Mouse (Mus musculus) MEL-GATA-1-ER (cell line): Measurements from ENCODE around the gene Suox.
A peak's percentile ranks its signal among the peaks of the same experiment; 100 is the strongest.
"Not testable (repeated sequence)": the region's sequence is repeated elsewhere in the genome, so short reads cannot be mapped to it uniquely, and the experiment has no call there.

Experiments used
- DNase-seq: peaks from one replicate; pipeline ENCODE4 v3.0.0-alpha.2; 2012; ENCODE audit warnings: low read depth; ENCODE audit errors: extremely low read depth

Suox gene

GRCm38 (mm10) chr10:128673763-128674468 lies at the start of gene Suox:
Gene Suox (minus strand): TSS chr10:128674073.
- peak; percentile 54 for DNase-seq

GRCm38 (mm10) chr10:128715559-128716537 lies 42.0 kb upstream of the Suox start:
- DNase-seq = peak; percentile 66

DNA sequence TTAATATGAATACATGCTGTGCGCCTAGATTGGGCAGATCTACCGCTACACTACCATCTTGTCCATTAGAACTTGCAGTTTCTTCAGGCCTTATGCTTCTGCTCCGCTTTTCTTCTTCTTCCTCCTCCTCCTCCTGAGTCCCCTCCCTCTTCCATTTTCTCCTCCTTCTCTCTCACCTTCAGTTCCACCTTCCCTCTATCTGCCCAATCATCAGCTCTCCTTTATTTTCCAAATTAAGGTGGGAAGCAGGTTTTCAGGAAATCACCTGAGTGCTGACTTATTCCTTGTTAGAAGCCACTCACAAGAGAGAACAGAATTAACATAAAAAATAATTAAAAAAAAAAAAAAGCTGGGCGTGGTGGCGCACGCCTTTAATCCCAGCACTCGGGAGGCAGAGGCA lies 37.4 kb upstream of the Suox start:
- DNase-seq = not testable (repeated sequence)

DNA sequence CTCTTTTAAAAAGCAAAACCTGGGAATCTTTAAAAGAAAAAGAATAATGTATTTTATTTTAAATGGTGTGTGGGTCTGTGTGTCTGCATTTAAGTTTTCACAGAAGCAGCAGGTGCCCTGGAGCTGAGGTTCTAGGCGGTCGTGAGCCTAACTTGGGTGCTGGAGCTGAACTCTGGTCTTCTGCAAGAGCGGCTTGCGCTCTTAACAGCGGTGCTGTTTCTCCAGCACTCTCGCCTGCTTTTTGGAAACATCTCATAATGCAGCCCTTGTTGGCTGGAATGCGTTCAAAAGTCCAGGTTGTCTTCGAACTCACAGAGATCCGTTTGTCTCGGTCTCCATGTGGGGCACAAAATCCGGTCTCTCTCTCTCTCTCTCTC lies 31.4 kb upstream of the Suox start:
- DNase-seq = no peak

DNA sequence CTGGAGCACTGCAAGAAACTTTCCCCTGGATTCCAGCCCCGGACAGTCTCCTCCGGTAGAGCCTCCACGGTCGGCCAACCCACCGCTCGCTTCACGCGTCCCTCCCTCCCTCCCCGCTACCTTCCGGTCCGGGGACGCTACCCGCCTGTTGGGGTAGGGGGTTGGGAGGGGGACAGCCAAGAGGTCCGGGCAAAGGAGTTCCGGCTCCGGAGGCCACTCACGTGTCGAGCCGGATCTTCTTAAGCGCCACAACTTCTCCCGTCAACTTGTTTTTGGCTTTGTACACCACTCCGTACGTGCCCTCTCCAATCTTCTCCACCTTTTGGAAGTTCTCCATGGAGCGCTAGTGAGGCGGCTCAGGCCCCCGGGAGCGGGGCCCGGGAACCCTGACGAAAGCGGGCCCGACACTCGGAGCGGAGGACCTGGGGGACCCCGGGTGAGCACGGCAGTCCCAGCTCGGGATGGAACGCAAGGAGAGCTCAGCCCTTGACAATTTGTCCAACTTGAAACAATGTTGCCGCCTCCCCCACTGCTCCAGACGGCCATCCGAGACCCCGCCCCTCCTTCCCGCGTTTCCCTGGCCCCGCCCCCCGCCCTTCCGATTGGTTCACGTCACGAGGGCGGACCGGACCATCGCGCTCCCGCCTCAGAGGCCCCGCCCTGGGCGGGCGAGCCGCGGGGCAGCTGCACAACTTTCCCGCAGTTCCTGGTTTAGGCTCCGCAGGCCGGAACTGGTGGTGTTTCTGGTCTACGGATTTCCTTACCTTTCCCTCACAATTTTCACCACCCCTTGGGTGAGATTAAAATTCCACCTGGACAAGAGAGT lies 30.8 kb upstream of the Suox start, which contains the start of gene Cdk2:
Gene Cdk2 (minus strand): TSS at position 541 of the 826 bp plus-strand sequence.
- peak; percentile 61 for DNase-seq

DNA sequence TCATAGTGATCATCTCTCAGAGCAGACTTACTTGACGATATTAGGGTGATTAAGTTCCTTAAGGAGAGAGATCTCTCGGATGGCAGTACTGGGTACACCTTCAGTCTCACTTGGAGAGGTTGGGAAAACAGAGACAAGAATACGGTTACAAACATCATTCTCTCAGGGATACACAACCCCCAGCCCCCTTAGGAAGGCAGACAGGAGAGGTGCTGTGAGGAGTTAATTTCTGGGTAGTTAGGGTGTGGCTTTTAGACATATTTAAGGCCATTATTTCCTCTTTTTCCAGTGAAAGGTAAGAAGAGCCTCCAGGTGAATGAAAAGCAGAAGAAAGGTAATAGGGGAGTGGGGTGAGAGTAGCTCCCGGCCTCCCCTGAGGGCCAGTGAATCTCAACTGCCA lies 30.0 kb upstream of the Suox start, which contains the start of gene Pmel:
Gene Pmel (plus strand): TSS at position 301 of the 400 bp plus-strand sequence.
- no peak for DNase-seq

- peak; percentile 51 for DNase-seq
Observed at GRCm38 (mm10) chr10:128702328-128703007, 28.6 kb upstream of the Suox start.

- DNase-seq = no peak
Observed at GRCm38 (mm10) chr10:128700712-128701111, 26.8 kb upstream of the Suox start.

- no peak for DNase-seq
Observed at GRCm38 (mm10) chr10:128699611-128700010, 25.7 kb upstream of the Suox start.

DNA sequence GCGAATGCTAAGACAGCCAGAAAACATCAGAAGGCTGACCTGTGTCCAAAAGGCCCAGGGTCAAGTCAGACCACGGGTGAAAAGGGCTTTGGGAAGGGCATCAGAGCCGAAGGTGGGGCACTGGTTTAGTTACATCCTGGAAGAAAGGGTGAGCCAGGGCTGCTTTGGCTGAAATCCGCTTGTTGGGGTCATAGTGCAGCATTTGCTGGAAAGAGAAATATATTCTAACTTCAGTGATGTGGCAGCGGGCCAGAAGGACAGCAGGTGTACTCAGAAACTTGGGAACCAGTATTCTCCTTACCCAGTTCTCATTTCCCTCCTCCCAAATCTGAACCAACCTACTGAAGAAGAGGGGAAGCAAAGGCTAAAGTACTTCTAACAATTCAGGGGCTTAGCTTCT lies 25.1 kb upstream of the Suox start:
- DNase-seq = no peak

DNA sequence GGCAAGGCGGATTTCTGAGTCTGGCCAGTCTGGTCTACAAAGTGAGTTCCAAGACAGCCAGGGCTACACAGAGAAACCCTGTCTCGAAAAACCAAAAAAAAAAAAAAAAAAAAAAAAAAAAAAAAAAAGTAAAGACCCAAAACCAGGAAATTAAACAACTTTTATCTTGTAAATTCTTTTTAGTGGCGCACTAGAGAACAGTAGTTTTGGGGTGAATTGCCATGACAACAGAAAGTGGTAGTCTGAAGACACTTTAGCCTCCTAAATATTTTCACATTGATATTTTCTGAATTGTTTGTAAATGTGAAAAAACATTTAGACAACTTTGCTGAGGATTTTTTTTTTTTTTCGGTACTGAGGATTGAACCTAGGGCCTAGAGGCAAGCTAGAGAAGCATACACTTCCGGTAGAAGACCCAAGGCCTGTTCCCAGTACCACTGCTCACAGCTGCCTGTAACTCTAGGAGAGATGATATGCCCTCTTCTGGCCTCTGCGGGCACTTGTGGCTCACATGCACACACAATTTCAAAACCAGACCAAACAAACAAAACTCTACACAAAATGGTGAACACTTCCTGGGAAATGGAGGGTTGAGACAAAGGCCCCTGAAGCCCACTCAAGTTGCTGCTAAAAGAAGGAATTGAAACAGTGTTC lies 23.3 kb upstream of the Suox start:
- DNase-seq = no peak

- DNase-seq = peak; percentile 99
Observed at GRCm38 (mm10) chr10:128695992-128696807, 22.3 kb upstream of the Suox start, which contains the start of gene Rab5b. Gene Rab5b (minus strand): TSS chr10:128696264.

- DNase-seq = peak; percentile 64
Observed at GRCm38 (mm10) chr10:128695411-128695991, 21.6 kb upstream of the Suox start.

DNA sequence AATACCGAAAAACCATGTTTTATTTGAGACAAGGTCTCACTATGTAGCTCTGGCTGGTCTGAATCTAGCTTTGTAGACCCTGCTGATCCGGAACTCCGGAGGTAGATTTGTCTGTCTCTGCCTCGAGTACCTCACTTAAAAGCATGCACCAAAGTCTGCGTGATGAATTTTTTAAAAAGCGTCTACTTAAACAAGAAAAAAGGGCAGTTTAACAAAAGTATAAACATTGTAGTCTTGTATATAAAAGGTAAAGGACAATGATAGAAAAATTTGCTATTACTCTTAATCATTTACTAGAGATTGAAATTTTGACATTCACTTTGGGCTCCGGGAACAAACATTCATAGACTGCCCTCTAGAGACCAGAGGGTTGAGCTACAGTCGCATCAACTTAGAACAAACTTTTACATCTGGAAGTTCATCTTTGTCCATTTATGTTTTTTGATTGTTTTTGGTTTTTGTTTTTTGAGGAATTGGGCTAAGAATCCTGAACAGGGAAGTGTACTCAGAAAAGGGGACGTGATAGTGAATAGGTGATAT lies 666 bp upstream of the Suox start:
- DNase-seq = peak; percentile 53

DNA sequence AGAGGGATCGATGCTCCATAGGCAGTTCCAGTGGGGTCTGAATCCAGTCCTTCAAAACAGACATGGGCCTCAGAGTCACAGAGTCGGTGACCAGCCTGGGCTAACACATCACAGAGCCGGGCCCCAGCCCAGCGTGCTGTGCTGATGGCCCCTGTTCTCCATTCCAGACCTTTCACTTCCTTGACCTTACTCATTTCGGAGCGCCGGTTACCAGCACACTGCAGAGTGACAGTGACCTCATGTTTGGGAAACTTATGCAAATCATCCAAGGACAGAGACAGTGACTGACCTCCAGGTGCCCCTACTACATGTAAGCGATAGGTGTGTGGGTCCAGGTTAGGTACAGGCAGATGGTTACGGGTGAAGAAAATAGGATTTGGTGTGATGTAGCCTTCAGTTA lies 2.7 kb downstream of the Suox start:
- DNase-seq = no peak

GRCm38 (mm10) chr10:128668790-128669672 lies 4.8 kb downstream of the Suox start:
- DNase-seq = no peak

DNA sequence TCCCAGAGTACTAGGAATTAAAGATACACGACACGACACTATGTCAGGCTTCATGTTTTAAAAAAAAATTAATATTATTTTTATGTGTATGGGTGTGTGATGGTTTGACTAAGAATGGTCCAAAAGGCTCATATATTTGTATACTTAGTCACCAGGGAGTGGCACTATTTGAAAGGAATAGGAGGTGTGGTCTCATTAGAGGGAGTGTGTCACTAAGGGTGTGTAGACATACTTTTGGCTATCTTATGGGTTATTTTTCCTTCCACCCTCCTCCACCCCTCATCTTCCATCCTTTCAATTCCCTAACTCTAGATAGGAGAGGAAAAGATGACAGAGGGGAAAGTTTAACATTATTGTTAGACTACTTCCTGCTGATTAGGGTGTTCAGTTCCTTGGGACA lies 8.1 kb downstream of the Suox start:
- no peak for DNase-seq

DNA sequence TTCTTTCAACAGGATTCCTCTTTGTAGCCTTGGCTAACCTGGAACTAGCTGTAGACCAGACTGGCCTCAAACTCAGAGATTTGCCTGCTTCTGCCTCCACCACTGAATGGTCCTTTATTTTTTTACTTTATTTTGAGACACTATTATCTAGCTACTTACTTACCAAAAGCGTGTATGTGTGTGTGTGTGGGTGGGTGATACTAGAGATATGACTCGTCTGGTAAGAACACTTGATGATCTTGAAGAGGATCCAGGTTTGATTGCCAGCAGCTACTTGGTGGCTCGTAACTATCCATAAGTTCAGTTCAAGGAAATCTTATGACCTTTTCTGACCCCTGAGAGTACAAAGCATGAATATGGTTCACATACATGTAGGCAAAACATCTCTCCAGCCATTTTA lies 8.6 kb downstream of the Suox start:
- no peak for DNase-seq
